Mouse (Mus musculus): ENCODE measurements around the gene Nthl1.

GRCm38 (mm10) chr17:24651835-24652234, 19.4 kb downstream of the Nthl1 start:
- TF ChIP-seq POLR2A (IDR thresholded peaks at IDR 0.05; ENCODE audit: control insufficient read depth, low read depth, low read length) (no peak), CTCF (IDR thresholded peaks at IDR 0.05; ENCODE audit: control insufficient read depth, insufficient read depth, insufficient replicate concordance, low read depth, low read length) (no peak)
